Mouse (Mus musculus) activated CD4-positive, CD25-positive, alpha-beta regulatory T cell, adult 4 months (primary cell): ENCODE measurements around the gene Plch1. TPM values are rescaled to one million over a fixed set of nuclear protein-coding genes. Genes with fewer than 3 reads are reported as not detected.

Experiments
- ATAC-seq: one replicate; pipeline ENCODE4 v1.8.0; 2017
- polyA plus RNA-seq, 2 experiments: library from polyadenylated mRNA; unstranded; fragments of 100-300 nt; shearing (Covaris generic); gene quantifications; one replicate each; pipeline ENCODE4 v1.2.1; 2017

Plch1 gene
- polyA plus RNA-seq, 2 experiments from 2014 or later, result not detected

GRCm38 (mm10) chr3:63852828-63853227, 46.4 kb downstream of the Plch1 start:
- ATAC-seq, result no peak

GRCm38 (mm10) chr3:63851125-63851698, 48.1 kb downstream of the Plch1 start:
- no peak for ATAC-seq

- ATAC-seq, result no peak
These were observed 49.4 kb downstream of the Plch1 start for GRCm38 (mm10) chr3:63849765-63850346.

- ATAC-seq, result no peak
These were observed 55.1 kb downstream of the Plch1 start for GRCm38 (mm10) chr3:63844141-63844540.

GRCm38 (mm10) chr3:63842436-63842835, 56.8 kb downstream of the Plch1 start:
- no peak for ATAC-seq

GRCm38 (mm10) chr3:63837750-63838149, 61.5 kb downstream of the Plch1 start:
- ATAC-seq, result no peak

GRCm38 (mm10) chr3:63836937-63837632, 62.2 kb downstream of the Plch1 start:
- no peak for ATAC-seq

GRCm38 (mm10) chr3:63835816-63836215, 63.5 kb downstream of the Plch1 start:
- ATAC-seq, result no peak

- no peak for ATAC-seq
These were observed 75.3 kb downstream of the Plch1 start for GRCm38 (mm10) chr3:63823874-63824400.

GRCm38 (mm10) chr3:63822631-63823030, 76.6 kb downstream of the Plch1 start:
- no peak for ATAC-seq

GRCm38 (mm10) chr3:63815131-63815530, 84.1 kb downstream of the Plch1 start:
- no peak for ATAC-seq

GRCm38 (mm10) chr3:63814203-63814602, 85.1 kb downstream of the Plch1 start:
- ATAC-seq, result no peak

GRCm38 (mm10) chr3:63806906-63807305, 92.4 kb downstream of the Plch1 start:
- ATAC-seq, result no peak

- ATAC-seq, result no peak
These were observed 93.8 kb downstream of the Plch1 start for GRCm38 (mm10) chr3:63805496-63805895.

GRCm38 (mm10) chr3:63800685-63801084, 98.6 kb downstream of the Plch1 start:
- no peak for ATAC-seq

- no peak for ATAC-seq
These were observed 112.4 kb downstream of the Plch1 start for GRCm38 (mm10) chr3:63786805-63787365.

- no peak for ATAC-seq
These were observed 126.5 kb downstream of the Plch1 start for GRCm38 (mm10) chr3:63772617-63773305.

GRCm38 (mm10) chr3:63760821-63761220, 138.5 kb downstream of the Plch1 start:
- no peak for ATAC-seq

GRCm38 (mm10) chr3:63740073-63740472, 159.2 kb downstream of the Plch1 start:
- ATAC-seq, result no peak

- no peak for ATAC-seq
These were observed 170.9 kb downstream of the Plch1 start for GRCm38 (mm10) chr3:63728325-63728724.

GRCm38 (mm10) chr3:63726667-63727342, 172.5 kb downstream of the Plch1 start:
- no peak for ATAC-seq

GRCm38 (mm10) chr3:63693694-63694093, 205.6 kb downstream of the Plch1 start:
- ATAC-seq, result no peak
